Mouse (Mus musculus): ENCODE measurements at regions not wholly inside any gene's neighbourhood (a gene's known extent, or its start where the extent isn't known, plus 50 kb on each side); places are given as distances from the start of the nearest gene placed in this dataset.
A peak's percentile ranks its signal among the peaks of the same experiment; 100 is the strongest.

DNA sequence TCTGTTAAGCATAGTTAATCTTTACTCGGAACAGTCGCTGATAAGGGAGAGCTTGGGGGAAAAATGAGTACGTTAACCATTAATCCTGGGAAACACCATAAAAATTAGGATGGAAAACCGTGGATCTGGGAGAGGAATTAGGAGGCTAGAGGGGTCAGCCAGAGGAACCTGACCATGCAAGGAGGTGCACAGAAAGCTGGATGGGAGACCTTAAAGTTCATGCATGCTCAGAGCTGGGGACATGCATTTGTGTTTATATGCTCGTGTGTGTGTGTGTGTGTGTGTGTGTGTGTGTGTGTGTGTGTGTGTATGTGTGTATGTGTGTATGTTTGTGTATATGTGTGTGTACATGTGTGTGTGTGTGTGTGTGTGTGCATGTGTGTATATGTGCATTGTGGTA is 143.2 kb upstream of the Irf2bp2 start:
- DNase-seq: no peak

GRCm38 (mm10) chr8:126736441-126736962 is 142.7 kb upstream of the Irf2bp2 start:
- DNase-seq: no peak

DNA sequence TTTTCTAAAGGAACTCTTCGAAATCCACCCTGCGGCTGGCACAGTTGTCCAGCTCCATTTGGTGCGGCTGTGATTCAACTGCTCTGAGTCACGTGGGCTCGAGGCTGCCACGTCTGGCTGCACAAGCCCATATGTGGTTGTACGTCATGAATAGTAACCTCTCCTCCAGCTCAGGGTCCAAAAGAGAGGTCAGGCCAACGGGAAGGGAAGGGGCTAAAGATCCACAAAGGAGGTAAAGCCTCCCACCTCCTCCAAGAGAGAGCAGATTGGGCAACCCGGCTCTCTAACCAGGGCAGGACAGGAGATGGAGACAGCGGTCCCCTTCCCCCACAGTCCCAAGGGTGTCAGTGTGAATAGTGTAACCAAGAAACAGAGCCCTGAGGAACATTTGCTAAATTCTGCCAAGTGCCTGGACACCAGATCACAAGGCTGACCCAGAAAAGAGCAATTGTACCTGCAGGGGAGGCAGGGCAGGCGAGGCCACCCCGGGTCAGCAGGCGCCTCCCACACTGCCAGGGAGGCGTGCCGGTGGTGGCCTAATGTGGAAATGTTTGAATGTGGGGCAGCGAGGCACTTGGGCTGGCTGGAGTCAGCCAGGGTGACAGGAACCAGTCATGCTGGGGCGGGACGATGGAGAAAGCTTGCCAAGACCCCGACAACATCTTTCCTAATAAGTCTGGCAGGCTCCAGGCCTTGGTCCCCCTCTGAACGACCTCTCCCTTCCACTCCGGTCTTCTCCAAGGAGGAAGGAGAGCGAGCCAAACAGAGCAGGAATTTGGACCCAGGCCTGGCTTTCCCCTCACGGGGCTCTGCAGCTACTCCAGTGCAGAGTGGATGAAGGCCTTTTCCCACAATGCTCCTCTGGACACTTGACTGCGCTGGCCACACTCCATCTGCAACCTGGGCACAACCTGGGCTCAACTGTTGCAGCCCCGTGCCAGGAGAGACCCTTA is 142.0 kb upstream of the Irf2bp2 start:
- peak; percentile 93 to 96 for DNase-seq

- peak; percentile 47 to 50 for DNase-seq
These were observed 141.1 kb upstream of the Irf2bp2 start for GRCm38 (mm10) chr8:126734743-126735487.

GRCm38 (mm10) chr8:126733779-126734178 is 140.0 kb upstream of the Irf2bp2 start:
- no peak for DNase-seq

- peak; percentile 50 to 55 for DNase-seq
These were observed 139.5 kb upstream of the Irf2bp2 start for GRCm38 (mm10) chr8:126733307-126733706.

- DNase-seq: peak in 1 of 2 experiments; percentile 51
These were observed 136.3 kb upstream of the Irf2bp2 start for GRCm38 (mm10) chr8:126730017-126730631.

DNA sequence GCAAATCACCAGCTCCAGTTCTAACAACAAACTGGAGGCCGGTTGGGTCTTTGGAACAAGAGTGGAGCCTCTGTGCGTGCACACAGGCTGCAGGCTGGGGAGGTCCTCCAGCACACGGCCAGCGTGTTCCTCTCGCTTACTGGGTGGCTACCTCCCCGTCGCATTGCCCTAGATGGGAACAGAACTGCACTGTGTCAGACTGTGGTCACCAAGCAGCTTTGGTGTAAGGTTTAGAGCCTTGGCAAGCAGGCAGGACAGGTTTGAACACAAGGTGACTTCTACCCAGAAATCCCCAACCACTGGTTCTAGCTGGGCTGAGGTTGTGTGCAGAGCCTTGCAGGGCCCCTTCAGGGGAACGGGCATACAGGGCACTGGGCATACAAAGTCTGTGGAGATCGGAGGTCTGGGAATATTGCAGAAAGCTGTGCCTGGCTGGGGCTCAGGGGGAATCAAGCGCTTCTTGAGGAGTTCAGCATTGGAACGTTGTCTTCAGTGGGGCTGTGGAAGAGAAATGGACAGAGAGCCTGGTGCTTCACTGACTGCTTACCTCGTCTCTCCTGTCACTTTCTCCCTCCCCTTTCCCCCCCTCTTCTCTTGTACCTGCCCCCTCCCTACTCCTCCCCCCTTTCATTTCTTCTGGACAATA is 135.3 kb upstream of the Irf2bp2 start:
- DNase-seq: no peak

GRCm38 (mm10) chr8:126728135-126728534 is 134.3 kb upstream of the Irf2bp2 start:
- no peak for DNase-seq

DNA sequence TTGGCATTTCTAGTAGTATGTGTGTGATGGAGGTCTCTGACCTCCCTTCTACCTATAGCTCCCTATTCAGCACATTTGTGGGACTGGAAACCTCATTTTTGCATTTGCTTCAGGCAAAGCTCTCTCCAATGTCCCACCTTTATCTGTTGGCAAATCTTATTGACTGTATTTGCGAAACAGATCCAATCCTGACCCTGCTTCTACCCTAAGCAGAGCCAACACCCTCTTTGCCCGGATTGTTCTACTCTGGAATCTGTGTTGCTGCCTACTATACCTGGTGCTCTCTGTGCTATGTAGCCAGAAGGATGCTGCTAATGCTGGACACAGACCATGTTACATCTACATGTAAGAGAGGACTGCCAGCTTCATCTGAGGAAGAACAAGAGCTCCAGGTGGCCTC is 133.3 kb upstream of the Irf2bp2 start:
- DNase-seq: peak in 1 of 2 experiments; percentile 37

DNA sequence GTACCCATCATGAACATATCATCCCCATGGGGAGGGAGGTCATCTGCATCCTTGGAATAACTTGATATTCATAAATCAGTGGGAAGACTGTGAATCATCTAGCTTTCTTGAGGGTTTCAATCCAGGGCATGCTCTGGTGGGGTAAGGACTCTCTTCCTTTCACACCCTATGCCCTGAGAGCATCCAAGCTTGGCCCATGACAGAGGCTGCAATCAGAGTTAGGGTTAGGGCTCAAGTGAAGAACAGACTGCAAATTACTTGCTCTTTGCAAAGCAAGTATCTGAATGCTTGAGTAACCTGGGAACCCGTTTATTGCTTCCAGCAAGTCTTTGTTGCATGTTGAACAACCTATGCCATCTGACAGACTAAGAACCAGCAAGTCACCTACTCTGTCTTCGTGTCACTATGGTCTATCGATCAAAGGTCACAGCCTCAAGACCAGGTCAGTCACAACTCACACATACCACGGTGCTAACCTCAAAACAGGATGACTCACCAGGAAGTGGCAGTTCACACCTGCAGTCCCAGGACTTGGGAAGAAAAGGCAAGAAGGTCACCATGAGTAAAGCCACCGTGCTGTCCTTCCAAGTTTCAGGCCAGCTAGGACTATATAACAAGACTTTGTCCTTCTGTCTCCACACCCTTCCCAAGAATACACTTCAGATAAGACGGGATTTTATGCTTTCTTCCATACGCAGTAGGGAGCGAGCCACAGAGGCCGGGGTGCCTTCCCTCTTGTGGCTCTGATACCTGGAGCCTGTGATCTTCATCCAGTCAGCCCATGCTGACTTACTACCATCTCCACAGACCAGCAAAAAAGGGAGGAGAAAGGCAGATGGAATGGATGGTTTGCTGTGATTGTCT is 129.7 kb upstream of the Irf2bp2 start:
- no peak for DNase-seq

GRCm38 (mm10) chr8:126721621-126722020 is 127.8 kb upstream of the Irf2bp2 start:
- peak; percentile 71 to 73 for DNase-seq

- peak in 1 of 2 experiments; percentile 43 for DNase-seq
These were observed 126.8 kb upstream of the Irf2bp2 start for GRCm38 (mm10) chr8:126720473-126721145.

DNA sequence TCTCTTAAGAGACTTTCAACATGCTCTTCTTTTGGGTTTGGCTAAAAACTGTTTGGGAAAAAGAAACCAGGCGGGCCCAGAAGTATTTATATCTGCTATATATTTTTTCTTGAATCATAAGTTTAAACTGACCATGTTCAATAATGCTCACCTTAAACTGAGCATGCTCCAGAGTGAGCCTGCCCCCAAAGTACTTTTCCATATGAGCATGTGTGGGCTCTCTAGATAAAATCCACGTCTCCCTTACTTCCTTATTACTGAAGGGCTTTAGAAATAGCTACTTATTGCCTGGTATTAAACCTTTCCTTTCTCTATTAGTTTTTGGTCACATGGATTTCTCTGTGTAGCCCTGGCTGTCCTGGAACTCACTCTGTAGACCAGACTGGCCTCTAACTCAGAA is 126.0 kb upstream of the Irf2bp2 start:
- DNase-seq: no peak

DNA sequence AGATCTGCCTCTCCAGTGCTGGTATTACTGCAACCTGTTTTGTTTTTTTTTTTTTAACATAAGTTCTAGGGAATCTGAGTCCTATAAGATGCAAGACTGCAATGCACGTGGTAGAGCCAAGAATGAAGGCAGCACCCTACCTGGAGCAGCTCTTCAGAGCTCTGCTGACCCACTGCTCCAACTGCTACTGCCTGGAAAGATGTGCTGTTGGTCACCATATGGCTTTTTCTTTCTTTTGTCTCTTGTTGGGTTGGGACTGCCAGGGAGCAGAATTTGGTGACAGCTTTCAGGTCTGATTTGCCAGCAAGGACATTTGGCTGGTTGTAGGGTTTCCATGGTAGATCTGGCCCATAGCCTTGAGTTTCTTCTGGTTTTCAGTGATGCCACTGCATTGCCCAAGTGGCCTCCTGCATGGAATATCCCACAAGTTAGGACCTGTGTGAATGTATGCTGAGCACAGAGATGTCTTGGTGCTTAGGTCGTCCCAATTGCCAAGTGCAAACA is 123.9 kb upstream of the Irf2bp2 start:
- DNase-seq: peak; percentile 84 to 85

DNA sequence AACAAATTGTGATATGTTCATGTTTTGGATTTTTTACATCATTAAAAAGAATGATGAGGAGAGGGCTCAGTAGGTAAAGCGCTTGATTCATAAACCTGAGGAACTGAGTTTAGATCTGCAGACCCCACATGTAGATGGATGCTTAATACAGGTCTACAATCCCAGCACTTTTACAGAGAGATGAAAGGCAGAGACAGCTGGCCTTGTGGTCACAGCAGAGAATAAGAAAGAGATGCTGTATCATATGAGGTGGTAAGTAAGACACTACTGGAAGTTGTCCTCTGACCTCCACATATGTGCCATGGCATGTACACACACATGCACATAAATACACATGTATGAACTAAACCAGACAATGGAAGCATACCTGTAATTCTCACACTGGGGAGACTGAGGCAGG is 121.9 kb upstream of the Irf2bp2 start:
- no peak for DNase-seq

DNA sequence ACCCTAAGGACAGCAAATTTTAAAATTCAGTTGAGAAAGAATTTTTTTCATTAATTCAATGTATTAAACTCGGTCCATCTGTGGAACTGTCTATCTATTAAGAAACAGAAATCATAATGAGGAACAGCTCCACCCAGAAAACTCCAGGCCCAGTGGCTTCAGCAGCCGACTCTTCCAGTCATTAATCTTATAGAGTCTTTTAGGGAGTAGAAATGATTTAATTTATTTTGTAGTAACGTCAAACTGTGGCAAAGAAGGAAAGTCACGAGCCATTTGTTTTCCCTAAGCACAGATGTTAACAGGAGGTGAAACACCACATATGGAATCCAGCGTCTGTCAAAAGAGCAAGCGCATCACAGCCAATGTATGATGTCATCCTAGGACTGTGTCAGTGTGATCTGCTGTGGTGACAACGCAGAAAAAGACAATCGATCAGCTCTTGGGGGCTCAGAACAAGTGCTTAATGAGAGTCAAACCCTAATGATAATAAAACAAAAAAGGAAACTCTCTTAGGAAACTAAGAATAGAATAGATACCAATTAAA is 119.9 kb upstream of the Irf2bp2 start:
- DNase-seq: no peak

GRCm38 (mm10) chr8:126713181-126713580 is 119.4 kb upstream of the Irf2bp2 start:
- DNase-seq: no peak

DNA sequence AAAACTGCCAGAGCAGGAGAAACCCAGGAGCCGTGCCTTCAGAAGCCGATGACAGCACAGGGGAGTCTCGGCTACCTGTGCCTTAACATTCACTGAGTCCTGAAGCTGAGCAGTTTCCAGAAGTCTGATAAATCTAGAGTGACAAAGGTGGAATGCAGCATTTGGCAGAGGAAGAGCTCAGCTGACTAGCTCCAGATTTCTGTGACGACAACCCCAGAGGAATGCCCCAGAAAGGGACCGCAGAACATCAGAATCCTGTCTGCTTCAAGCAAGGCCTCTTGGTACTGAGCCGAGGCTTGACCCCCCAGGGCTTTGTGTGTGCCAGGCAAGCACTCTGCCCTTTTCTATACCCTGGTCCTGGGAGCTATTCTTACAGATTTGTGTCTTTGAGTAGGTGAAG is 119.0 kb upstream of the Irf2bp2 start:
- peak; percentile 85 to 88 for DNase-seq

GRCm38 (mm10) chr8:126708956-126709355 is 115.2 kb upstream of the Irf2bp2 start:
- DNase-seq: no peak
